Mouse (Mus musculus) kidney, adult 2 months (tissue): ENCODE results near the gene Olfr212.

ENCODE experiments used
- CTCF ChIP-seq: fragments of 200-500 bp; conservative IDR thresholded peaks from 2 replicates; pipeline ENCODE4 v1.5.1; 2011; ENCODE audit warnings: low read depth, mild to moderate bottlenecking, control low read depth, low read length, moderate library complexity, mixed read lengths; ENCODE audit not compliant: insufficient read depth, insufficient read length
- POLR2A ChIP-seq: fragments of 200-500 bp; IDR thresholded peaks from one replicate; pipeline ENCODE4 v1.6.1; 2011; ENCODE audit warnings: low read depth, low read length, control low read depth

GRCm38 (mm10) chr6:116542500-116542899 lies 36.2 kb downstream of the Olfr212 start:
- TF ChIP-seq CTCF (no peak), POLR2A (no peak)
